Mouse (Mus musculus): ENCODE measurements at regions not wholly inside any gene's neighbourhood (a gene's known extent, or its start where the extent isn't known, plus 50 kb on each side); places are given as distances from the start of the nearest gene placed in this dataset.
"Not testable (repeated sequence)": the region's sequence is repeated elsewhere in the genome, so short reads cannot be mapped to it uniquely, and the experiment has no call there.

DNA sequence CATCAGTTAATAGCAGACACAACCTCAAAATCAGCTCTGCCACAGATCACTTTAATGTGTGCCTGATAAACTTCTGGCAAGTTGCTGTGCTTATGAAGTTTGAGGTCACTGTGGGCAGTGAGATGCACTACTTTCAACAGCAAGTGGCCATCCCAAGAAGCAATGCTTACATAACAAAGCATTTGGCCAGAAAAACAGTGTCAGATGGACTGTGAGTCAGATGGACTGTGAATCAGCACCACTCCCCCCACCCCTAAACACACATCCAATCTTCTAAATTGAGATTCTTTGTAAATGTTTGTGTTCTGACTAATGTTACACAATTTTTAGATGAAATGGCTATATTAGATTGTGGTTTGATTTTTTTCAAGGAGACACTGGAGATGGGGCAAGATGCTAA, 550.7 kb downstream of the Nxph1 start:
- ATAC-seq (ENCODE audit: low FRiP score, low read depth) = no peak
- Histone ChIP-seq H3K27ac (replicated peaks) (no peak overlapping the region), H3K4me3 (no peak overlapping the region), H3K27me3 (no peaks in the 10 kb centered on the region), H3K4me2 (no peak overlapping the region), H3K9ac (no peak overlapping the region), H3K9me3 (no peaks in the 10 kb centered on the region; the same call in 1 of the 2 replicates), H3K36me3 (no peaks in the 10 kb centered on the region), H3K4me1 (replicated peaks) (no peaks in the 10 kb centered on the region)

DNA sequence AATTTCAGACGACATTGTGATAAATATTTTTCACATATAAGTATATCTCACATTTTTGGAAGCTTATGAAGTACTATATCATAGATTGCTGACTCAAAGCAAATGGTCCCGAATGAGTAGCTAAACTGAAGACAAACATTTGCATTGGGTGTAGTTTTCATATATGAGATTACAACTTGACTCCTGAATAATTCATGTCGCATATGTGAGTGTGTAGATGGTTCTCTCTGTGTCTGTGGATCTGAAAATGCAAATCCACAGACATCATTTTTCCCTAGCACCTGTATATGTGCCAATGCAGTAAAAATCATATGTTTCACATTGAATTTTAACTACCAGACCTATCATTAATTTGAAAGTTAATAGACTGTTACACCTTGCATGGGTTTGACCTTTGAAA, 586.2 kb downstream of the Nxph1 start:
- no peaks in the 10 kb centered on the region for H3K27me3 ChIP-seq
- no peak overlapping the region for H3K27ac ChIP-seq (replicated peaks)
- H3K9me3 ChIP-seq = no peaks in the 10 kb centered on the region
- H3K36me3 ChIP-seq = no peaks in the 10 kb centered on the region
- H3K4me3 ChIP-seq = no peak overlapping the region
- no peaks in the 10 kb centered on the region for H3K4me1 ChIP-seq (replicated peaks)
- no peak for ATAC-seq (ENCODE audit: low FRiP score, low read depth)
- WGBS = 75% methylated on average over 3 of the region's 3 CpGs
- H3K4me2 ChIP-seq = no peak overlapping the region
- no peak overlapping the region for H3K9ac ChIP-seq

DNA sequence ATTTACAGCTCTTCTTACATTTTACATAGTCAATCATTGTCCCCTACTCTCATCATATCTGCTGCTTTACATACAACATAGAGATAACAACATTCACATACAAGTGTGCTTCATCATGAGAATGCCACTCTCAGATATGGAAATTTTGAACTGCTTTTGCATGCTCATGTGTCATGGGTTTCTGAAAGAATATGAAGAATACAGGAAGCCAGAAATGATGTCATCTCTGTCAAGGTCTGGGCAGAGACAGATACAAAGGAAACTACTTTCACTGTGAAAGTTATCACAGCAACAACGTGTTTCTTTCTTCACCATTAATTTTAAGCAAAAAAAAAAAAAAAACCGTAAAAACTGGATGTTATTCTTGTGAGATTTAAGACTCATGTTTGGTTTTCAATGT, 590.5 kb downstream of the Nxph1 start:
- WGBS = 78% methylated on average over 2 of the region's 2 CpGs
- H3K9ac ChIP-seq = no peak overlapping the region
- H3K4me3 ChIP-seq = no peak overlapping the region
- no peaks in the 10 kb centered on the region for H3K9me3 ChIP-seq
- no peaks in the 10 kb centered on the region for H3K27me3 ChIP-seq
- ATAC-seq (ENCODE audit: low FRiP score, low read depth) = no peak
- no peak overlapping the region for H3K27ac ChIP-seq (replicated peaks)
- no peaks in the 10 kb centered on the region for H3K4me1 ChIP-seq (replicated peaks)
- H3K36me3 ChIP-seq = no peaks in the 10 kb centered on the region
- no peak overlapping the region for H3K4me2 ChIP-seq

DNA sequence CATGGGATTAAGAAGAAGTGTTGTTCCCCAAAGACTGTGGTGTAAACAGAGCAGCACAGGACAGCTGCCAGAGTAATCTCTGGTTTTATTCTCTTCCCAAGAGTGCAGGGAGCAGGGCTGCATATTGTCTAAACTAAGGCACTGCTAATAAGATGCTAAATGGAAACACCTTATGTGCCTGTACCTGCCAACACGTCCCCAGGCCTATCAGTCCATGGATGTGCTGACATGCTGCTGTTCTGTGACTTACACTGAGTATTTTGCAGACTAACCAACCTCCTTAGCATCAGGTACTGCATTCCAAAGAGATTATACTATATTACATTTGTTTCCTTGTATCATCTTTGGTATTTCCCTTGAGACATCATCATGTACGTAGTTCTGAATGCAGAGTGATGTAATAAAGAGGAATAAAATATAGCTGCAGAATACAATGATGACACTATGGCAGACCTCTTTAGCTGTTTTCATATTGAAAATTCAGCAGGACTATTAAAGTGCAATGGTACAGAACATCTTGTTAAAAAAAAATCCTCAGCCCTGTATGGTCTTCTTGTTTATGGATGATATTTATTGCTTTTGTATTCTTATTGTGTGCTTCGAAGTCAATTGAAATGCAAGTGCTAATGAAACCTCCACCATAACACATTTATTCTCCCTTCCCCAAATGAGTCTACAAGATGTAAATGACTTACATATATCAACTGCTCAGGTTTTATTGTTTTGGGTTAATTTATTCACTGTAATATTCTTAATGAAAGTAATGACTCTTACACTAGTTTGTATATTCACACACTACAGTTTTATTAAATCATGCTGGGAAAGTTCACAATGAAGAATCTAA, 602.1 kb downstream of the Nxph1 start:
- WGBS = 56% methylated on average over 3 of the region's 3 CpGs
- Histone ChIP-seq H3K9ac (no peak overlapping the region), H3K27me3 (no peaks in the 10 kb centered on the region), H3K4me3 (no peak overlapping the region), H3K36me3 (no peaks in the 10 kb centered on the region), H3K27ac (replicated peaks) (no peak overlapping the region), H3K9me3 (no peaks in the 10 kb centered on the region), H3K4me2 (no peak overlapping the region), H3K4me1 (replicated peaks) (no peaks in the 10 kb centered on the region)
- ATAC-seq (ENCODE audit: low FRiP score, low read depth) = peak; percentile 8; the same call in 1 of the 2 replicates

DNA sequence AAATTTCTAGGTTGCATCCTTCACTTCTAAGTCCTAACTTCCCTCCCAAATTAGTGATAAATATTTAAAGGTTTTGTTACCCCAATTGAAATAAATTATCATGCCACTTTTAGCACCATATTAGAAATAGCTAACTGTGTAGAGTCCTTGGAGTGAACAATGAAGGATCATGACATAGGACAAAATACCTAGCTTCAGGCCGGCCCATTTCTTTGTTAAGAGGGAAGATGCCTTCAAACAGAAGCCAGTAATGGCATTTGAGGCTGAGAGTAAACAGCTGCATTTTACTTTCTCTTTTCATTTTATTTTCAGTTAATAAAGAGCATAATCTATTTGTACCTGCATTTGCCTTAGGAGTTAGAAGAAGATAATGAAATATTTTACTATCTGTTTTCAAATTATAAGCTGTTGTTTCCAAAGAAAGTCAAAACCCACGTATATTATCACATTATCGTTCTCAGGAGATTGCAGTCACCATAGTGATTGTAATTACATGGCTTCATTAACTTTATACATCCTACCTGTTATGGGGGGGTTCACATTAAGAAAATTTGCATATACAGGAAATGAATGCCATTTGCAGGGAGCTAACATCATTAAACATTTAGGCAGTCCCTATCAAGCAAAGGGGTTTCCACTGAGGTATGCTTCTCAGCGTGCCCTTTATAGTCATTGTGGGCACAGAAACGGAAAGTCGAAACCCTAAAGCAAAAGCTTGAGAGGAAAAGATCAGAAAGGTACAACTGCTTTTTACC, 615.2 kb downstream of the Nxph1 start:
- no peak for ATAC-seq (ENCODE audit: low FRiP score, low read depth)

DNA sequence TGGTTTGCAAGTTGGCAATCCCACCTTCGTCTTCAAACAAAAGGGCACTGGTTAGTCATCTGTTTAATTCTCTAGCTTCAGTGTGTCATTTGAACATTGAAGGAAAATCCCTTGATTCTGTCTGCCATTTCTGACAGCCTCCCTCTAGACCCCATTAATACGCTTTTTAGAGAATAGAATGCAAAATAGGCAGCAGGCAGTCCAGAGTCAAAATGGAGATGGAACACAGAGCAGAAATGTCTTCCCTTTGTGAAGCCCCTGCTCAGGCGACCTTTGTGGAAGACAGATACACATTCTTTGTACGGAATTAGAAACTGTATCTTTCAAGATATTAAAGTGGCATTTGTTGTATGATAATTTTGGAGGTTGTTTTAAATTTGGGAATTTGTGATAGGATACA, 623.6 kb downstream of the Nxph1 start:
- no peak overlapping the region for H3K9ac ChIP-seq
- no peak overlapping the region for H3K4me3 ChIP-seq
- no peaks in the 10 kb centered on the region for H3K9me3 ChIP-seq
- ATAC-seq (ENCODE audit: low FRiP score, low read depth) = no peak
- no peaks in the 10 kb centered on the region for H3K4me1 ChIP-seq (replicated peaks)
- no peaks in the 10 kb centered on the region for H3K27me3 ChIP-seq
- no peak overlapping the region for H3K4me2 ChIP-seq
- WGBS = 64% methylated on average over 4 of the region's 4 CpGs
- H3K27ac ChIP-seq (replicated peaks) = no peak overlapping the region
- H3K36me3 ChIP-seq = no peaks in the 10 kb centered on the region

More for the DNA sequence above, 615.2 kb downstream of the Nxph1 start:
- Histone ChIP-seq H3K27ac (replicated peaks) (no peak overlapping the region), H3K36me3 (no peaks in the 10 kb centered on the region), H3K4me1 (replicated peaks) (no peaks in the 10 kb centered on the region), H3K9me3 (no peaks in the 10 kb centered on the region), H3K9ac (no peak overlapping the region), H3K27me3 (no peaks in the 10 kb centered on the region), H3K4me3 (no peak overlapping the region), H3K4me2 (no peak overlapping the region)
- WGBS = 65% methylated on average over 6 of the region's 6 CpGs

DNA sequence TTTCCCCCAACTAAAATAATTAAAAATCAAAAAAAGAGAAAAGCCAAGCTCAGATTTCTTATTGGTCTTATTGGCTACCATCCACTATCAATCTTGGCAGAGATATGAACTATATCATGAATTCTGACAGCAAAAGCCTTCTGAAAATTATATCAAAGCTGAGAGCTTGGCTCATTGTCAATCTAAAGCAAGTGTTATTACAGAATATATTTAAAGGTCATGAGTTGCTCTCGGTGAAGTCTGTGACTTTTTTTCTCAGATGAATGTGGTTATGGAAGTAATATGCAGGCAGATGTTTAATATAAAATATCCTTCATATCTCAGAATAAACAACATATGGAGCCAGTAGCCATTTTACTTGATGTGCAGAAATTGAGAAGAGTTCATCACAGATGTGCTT, 645.2 kb downstream of the Nxph1 start:
- no peaks in the 10 kb centered on the region for H3K27me3 ChIP-seq
- no peak overlapping the region for H3K27ac ChIP-seq (replicated peaks)
- no peaks in the 10 kb centered on the region for H3K9me3 ChIP-seq
- no peak overlapping the region for H3K4me3 ChIP-seq
- no peak for ATAC-seq (ENCODE audit: low FRiP score, low read depth)
- H3K4me2 ChIP-seq = no peak overlapping the region
- no peak overlapping the region for H3K9ac ChIP-seq
- no peaks in the 10 kb centered on the region for H3K36me3 ChIP-seq
- H3K4me1 ChIP-seq (replicated peaks) = no peaks in the 10 kb centered on the region
- 68% methylated on average over 1 of the region's 1 CpGs for WGBS

DNA sequence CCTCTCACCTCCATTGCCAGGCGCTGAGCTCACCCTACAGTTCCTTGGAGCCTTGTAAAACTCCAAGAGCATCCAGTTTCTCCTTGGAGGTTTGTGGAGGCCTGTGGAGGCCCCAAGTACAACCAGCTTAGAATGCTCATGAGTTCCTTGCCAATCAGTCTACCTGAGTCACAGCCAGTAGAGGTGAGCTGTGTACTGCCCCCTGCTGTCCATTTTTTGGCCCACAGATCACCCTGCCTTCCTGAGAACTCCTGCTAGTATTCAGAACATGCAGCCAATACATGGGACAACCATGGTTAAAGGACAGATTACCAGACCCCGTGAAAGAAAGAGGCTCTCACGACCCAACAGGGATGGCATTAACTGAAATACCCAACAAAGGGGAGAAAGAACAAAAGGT, 651.2 kb downstream of the Nxph1 start:
- H3K36me3 ChIP-seq = no peaks in the 10 kb centered on the region
- no peak overlapping the region for H3K4me3 ChIP-seq
- H3K4me2 ChIP-seq = no peak overlapping the region
- WGBS = 85% methylated on average over 3 of the region's 3 CpGs
- H3K9ac ChIP-seq = no peak overlapping the region
- no peaks in the 10 kb centered on the region for H3K27me3 ChIP-seq
- no peaks in the 10 kb centered on the region for H3K9me3 ChIP-seq
- no peak overlapping the region for H3K27ac ChIP-seq (replicated peaks)
- ATAC-seq (ENCODE audit: low FRiP score, low read depth) = no peak
- no peaks in the 10 kb centered on the region for H3K4me1 ChIP-seq (replicated peaks)

DNA sequence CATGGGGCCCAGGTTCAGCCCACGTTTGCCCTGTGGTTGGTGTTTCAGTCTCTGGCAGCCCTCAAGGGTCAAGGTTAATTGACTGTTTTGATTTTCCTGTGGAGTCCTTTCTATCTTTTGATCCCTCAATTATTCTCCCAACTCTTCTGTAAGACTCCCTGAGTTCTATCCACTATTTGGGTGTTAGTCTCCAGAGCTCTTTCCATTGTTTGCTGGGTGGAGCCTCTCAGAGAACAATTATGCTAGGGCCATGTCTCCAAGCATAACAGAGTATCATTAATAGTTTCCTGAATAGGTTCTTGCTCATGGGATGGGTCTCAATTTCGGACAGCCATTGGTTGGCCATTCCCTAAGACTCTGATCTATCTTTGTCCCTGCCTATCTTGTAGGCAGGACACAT, 685.7 kb downstream of the Nxph1 start:
- Histone ChIP-seq H3K9ac (no peak overlapping the region), H3K4me3 (no peak overlapping the region), H3K4me1 (replicated peaks) (no peaks in the 10 kb centered on the region), H3K36me3 (no peaks in the 10 kb centered on the region), H3K27me3 (no peaks in the 10 kb centered on the region), H3K4me2 (no peak overlapping the region), H3K9me3 (no peaks in the 10 kb centered on the region), H3K27ac (replicated peaks) (no peak overlapping the region)
- WGBS = 69% methylated on average over 2 of the region's 2 CpGs
- no peak for ATAC-seq (ENCODE audit: low FRiP score, low read depth)

DNA sequence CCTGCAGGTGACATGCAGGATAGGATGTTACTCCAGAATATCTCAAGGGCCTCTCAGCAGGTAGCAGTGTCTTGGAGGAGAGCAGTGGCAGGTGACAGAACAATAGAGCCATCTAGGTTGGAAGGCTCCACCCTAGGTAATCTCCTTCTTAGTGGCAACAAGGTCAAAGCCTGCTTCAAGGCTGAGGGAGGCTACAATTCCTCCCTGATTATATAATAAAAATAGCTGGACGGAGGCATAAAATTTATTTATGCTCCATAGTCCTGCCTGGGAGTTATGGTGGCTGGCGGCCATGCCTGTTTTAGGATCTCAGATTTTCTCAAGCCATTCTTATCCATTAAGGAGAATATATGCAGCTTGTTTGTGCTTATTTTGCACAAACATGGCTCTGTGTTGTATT, 695.2 kb downstream of the Nxph1 start:
- not testable (repeated sequence) for H3K36me3 ChIP-seq; H3K27ac ChIP-seq (replicated peaks); H3K4me3 ChIP-seq; H3K27me3 ChIP-seq; H3K4me2 ChIP-seq; H3K4me1 ChIP-seq (replicated peaks); ATAC-seq (ENCODE audit: low FRiP score, low read depth); H3K9ac ChIP-seq; H3K9me3 ChIP-seq
- 98% methylated on average over 2 of the region's 2 CpGs for WGBS

DNA sequence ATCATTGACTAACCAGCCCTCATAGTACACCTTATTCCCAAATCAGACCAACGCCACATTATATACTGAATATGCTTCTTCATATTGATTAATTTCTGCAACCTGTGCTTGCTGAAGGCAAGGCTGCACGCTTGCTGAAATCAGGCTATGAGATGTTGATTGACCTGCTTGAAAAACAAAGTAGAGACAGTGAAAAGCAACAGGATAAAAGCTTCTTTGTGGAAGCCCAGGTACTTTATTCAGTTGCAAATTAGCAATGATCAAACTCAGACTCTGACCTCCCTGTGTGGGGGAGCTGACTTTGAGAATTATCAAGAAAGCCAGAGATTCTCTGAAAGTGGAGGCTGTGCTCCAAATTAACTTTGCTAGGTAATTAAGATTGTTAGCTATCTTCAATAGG, 695.7 kb downstream of the Nxph1 start:
- not testable (repeated sequence) for H3K9me3 ChIP-seq; H3K9ac ChIP-seq; H3K4me3 ChIP-seq; ATAC-seq (ENCODE audit: low FRiP score, low read depth); H3K27ac ChIP-seq (replicated peaks); H3K4me1 ChIP-seq (replicated peaks); H3K36me3 ChIP-seq; H3K27me3 ChIP-seq; H3K4me2 ChIP-seq
- 81% methylated on average over 2 of the region's 2 CpGs for WGBS

DNA sequence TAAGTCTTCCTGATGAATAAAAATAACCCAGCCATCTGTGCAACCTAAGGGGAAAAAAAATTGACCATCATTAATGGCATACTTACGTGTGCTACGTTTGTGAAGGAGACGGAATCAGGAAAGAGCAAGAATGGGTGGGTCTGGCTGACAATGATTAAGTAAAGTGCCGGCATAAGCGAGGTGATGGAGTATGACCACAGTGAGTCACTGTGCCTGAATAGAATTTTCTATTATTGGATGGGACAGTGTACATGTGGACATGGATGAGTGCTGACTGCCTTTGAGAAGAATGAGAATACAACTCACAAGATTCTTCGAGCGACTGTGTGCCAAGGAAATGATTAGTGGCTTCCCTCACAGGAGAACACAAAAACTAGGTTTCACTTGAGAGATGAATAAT, 711.4 kb downstream of the Nxph1 start:
- no peak for ATAC-seq (ENCODE audit: low FRiP score, low read depth)
- Histone ChIP-seq H3K36me3 (no peaks in the 10 kb centered on the region), H3K27me3 (no peaks in the 10 kb centered on the region), H3K4me3 (no peak overlapping the region), H3K9me3 (no peaks in the 10 kb centered on the region), H3K27ac (replicated peaks) (no peak overlapping the region), H3K4me1 (replicated peaks) (no peaks in the 10 kb centered on the region), H3K9ac (no peak overlapping the region), H3K4me2 (no peak overlapping the region)
- 73% methylated on average over 7 of the region's 7 CpGs for WGBS
